Mouse (Mus musculus) regulatory T cell (primary cell): ENCODE measurements at regions not wholly inside any gene's neighbourhood (a gene's known extent, or its start where the extent isn't known, plus 50 kb on each side); places are given as distances from the start of the nearest gene placed in this dataset.

Experiments
- in situ Hi-C: fragments of 300-600 bp; cut with MboI, MseI; formaldehyde crosslinking; loops from one replicate; pipeline ENCODE4 v1.15.1; 2025; ENCODE audit warnings: high pct_unique_total_duplicates

- in situ Hi-C loops, result loop anchor here (25.0 kb wide), 1 partner anchor 465 kb away; no protein-coding TSS in a partner anchor
Measured at GRCm38 (mm10) chr3:32277572-32277971, 88.2 kb downstream of the Zmat3 start.

- in situ Hi-C loops, result no loop called here
Measured at GRCm38 (mm10) chr3:32265619-32266222, 100.1 kb downstream of the Zmat3 start.
